Mouse (Mus musculus) gastrocnemius, adult 18-20 months (tissue): ENCODE results near the gene Idh1. TPM values are rescaled to one million over a fixed set of nuclear protein-coding genes. Genes with fewer than 3 reads are reported as not detected.
A peak's percentile ranks its signal among the peaks of the same experiment; 100 is the strongest.

Experiments used
- DNase-seq: peaks from one replicate; pipeline ENCODE4 v3.0.0; 2021; ENCODE audit warnings: low spot score
- total RNA-seq, 2 experiments: library from RNA; stranded (reverse); gene quantifications; 2 replicates each; pipeline ENCODE4 v1.2.3; 2021

Idh1 gene
- total RNA-seq, 2 experiments from 2014 or later, result 13.4 to 19.4 TPM

GRCm38 (mm10) chr1:65177452-65177851, 8.8 kb downstream of the Idh1 start:
- DNase-seq, result peak; percentile 24

- DNase-seq, result peak; percentile 26
Measured at GRCm38 (mm10) chr1:65176912-65177311, 9.4 kb downstream of the Idh1 start.

DNA sequence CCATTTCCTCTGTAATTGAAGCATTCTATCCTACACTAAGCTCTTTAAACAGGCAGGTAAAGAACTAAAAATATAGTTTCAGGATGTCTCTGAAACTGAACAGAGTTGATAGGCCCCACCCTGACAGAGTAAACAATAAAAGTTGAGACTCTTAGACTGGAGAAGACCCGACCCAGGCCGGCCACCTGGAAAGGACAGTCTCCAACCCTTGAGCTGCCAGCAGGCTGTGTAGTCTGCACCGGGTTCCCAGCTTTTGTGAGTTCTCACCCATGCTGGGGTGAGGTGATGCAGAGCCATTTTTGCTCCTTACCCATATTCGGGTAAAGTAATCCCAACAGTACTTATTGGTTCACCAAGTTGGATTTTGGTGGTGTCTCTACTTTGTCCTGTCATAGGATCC, 10.1 kb downstream of the Idh1 start:
- no peak for DNase-seq

DNA sequence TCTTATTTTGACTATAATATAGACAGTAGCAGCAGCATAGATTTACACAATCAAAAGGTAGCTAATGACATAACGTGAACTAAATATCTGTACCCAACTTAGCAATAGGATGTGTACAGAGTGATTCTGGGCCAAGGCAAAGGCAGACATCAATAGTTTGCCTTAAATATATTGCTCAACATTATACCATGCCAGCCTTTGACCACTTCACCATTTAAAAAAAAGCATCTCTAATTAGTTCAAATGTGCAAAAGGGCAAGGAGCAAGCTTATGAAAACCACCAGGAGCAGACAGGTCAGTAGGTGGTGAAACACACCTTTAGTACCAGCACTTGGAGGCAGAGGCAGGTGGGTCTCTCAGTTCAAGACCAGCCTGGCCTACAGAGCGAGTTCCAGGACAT, 12.6 kb downstream of the Idh1 start:
- no peak for DNase-seq

- DNase-seq, result no peak
Measured at GRCm38 (mm10) chr1:65171579-65171978, 14.7 kb downstream of the Idh1 start.

GRCm38 (mm10) chr1:65169947-65170346, 16.4 kb downstream of the Idh1 start:
- no peak for DNase-seq

DNA sequence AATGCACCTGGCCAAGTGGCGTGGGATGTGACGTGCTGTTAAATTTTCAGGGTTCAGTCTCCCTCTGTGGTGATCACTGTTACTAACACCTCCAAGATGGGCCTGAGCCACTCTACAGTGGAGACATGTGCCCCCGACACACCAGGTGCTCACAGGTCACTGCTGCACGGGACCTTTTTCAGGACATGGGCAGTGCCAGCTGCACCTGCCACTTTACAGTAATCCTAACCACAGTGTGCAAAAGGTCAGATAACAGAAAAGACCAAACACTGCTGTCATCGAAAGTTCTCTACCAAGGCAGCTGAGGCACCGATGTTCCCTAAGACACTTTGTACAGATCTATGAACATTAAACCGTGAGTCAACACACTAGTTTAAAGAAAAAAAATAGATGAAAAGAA, 16.8 kb downstream of the Idh1 start:
- DNase-seq, result no peak

DNA sequence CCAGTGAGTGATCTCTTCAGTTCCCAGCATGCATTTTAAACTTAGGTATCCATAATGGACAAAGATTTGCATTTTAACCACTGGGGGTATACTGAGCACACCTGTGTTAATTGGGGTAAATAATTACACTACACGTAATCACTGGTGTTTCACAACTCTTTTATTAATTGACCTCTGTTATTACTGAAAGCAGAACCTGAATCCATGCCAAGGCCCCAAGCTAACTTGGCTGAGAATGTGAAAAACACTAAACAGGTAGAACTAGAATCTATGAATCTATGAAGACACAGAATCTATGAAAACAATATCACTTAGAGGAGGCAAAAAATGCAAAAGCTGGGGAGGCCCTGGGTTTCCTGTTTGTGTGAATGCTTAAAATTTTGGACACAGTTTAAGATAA, 18.8 kb downstream of the Idh1 start:
- no peak for DNase-seq

DNA sequence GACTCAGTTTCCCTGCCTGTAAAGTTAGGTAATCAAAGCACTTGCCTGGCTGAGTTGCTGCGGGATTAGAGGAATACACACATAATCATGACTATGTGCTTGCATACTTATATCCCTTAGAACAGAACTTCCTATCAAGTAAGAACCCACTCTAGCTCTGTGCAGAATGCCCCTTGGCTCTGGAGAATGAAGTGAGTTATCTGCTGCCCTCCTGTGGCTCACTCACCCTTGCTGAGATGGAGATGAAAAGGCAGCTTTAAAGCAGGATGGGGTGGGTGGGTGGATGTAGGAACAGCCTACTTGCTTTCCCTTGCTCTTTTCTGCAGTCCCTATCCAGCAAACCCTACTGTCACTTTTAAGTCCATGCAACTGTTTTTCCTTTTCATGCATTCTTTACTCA, 24.1 kb downstream of the Idh1 start:
- DNase-seq, result no peak

- no peak for DNase-seq
Measured at GRCm38 (mm10) chr1:65156111-65156510, 30.2 kb downstream of the Idh1 start.

GRCm38 (mm10) chr1:65154814-65155213, 31.5 kb downstream of the Idh1 start:
- DNase-seq, result no peak

DNA sequence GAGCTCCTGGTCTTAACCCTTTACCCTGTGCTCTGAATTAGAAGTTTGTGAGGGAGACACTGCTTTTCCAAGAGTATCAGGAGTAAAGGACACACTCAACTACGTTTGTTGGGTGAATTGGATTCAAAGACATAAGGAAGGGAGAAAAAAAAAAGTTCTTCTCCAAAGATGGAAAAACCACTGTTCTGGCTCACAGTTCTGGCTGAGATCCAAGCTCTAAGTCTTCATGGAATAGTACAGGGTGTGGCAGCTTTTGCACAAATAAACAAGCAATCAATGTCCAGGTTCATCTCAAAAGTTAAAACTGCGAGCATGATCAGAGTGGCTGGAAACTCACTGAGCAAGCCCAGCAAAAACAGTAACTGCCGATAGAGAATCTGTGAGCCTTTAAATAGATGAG, 38.3 kb downstream of the Idh1 start:
- DNase-seq, result no peak

DNA sequence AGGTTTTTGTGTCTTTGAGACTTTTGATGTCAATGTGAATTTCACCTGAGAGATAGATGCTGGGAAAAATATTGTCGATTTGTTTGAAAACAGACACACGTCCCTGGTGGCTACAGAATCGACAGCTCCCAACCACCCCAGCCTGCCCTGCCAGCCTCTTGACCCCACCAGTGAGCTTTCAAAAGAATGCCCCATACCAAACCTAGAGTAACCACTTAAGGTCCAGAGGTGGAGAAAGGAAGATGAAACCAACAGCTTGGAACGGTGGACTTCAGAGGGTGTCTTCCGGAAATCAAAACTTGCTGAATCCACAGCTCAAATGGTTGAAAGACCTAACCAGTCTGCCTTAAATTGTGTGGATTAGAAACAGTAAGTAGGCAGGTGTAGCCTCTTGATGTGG, 39.0 kb downstream of the Idh1 start:
- no peak for DNase-seq

- DNase-seq, result no peak
Measured at GRCm38 (mm10) chr1:65146601-65147000, 39.7 kb downstream of the Idh1 start.

DNA sequence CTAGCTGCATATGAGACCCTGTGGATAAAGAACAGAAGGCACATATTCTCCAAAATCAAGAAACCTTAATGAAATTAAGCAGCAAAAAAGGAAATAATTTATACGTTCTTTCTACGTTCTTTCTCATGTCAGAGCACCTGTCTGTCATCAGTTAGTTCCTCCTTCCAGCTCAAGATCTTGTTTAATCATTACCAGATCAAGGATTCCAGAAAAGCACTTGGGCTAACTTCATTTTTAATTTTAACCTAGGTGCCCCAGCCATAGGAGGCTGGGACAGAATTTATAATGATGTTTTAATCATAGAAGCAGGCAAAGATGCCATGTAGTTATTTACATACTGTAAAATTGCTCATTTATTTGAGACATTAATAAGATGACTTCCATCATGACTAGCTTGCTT, 41.5 kb downstream of the Idh1 start:
- no peak for DNase-seq

- DNase-seq, result no peak
Measured at GRCm38 (mm10) chr1:65137560-65137959, 48.7 kb downstream of the Idh1 start.

GRCm38 (mm10) chr1:65132833-65133232, 53.5 kb downstream of the Idh1 start:
- DNase-seq, result no peak

DNA sequence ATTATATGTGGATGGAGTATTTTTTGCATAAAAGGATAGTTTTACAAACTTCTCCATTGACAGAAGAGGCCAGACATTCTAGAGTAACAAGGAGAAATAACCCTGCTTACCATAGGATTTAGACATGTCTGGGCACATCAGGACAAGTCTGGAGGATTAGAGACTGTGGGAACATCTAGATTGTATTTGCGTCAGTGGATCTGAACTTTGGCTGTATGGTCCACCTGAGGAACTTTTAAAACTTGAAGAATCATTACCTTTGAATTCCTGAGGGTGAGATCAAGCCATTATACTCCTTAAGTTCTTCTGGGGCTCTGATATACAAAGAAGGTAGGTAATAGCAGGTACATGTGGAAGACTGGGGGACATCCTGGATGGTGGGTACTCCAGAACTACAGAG, 54.6 kb downstream of the Idh1 start:
- no peak for DNase-seq

GRCm38 (mm10) chr1:65130226-65130625, 56.1 kb downstream of the Idh1 start:
- DNase-seq, result no peak

DNA sequence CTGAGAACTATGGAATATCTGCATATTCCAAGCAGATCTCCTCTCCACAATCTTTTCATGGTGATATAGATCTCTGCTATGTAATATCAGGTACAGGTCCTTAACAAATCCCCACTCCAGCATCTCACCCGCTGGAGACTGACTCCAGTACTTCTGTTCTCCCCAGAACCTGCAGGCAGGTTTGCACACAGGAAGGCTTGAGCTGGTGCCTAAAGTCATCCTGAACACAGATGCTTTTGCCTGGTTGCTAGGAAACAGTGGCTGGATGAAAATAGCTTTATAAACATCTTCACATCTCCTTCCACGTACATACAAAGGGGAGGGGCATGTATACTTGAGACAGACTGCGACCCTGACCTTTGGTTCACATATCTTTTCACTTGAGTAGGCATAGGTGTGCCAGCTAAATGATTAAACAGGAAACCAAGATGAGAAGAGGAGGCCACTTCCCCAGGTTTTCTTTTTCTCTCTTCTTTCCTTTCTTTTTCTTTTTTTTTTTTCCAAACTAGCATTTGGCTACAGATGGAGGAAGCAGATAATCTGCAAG, 56.6 kb downstream of the Idh1 start:
- no peak for DNase-seq

- DNase-seq, result no peak
Measured at GRCm38 (mm10) chr1:65122574-65123372, 63.5 kb downstream of the Idh1 start, which contains the start of gene D630023F18Rik. TSS of gene D630023F18Rik (minus strand) at chr1:65123214.

- DNase-seq, result no peak
Measured at GRCm38 (mm10) chr1:65119438-65119837, 66.9 kb downstream of the Idh1 start, which contains the start of gene Gm28845. TSS of gene Gm28845 (minus strand) at chr1:65119558.
